Mouse (Mus musculus): ENCODE results near the gene Rnf115.

The Rnf115 gene

DNA sequence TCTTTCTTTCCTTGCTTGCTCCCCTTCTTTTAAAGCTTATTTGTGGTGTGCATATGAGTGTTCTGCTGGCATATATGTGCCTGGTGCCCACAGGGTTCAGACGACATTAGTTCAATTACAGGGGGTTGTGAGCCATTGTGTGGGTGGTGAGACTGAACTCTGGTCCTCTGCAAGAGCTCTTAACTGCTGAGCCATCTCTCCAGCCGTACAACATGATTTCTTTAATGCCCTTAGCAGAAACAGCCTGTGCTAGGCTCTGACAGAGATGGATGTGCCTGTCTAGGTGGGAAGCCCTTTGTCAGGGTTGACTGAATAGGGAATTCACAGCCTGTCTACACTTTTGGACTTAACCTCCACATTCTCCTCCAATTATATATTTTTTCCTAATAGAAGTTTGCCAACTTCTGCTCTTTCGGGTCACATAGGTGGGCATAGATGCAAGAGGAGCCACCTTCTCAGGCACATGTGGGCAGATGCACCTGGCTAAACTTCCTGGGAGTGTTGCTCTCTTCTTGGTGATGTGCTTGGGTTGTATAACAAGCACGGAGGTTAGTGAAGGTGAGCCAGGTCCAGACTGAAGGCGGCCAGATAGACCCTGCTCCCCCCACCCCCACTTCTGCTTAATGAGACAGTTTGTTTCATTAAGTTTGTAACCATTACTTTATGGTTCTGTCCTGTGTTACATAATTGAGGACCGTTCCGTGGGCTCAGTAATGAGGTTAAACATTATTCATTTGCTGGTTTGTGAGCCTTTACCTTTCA lies 107.3 kb downstream of the Rnf115 start:
- no peak for DNase-seq (ENCODE audit: low read depth)

DNA sequence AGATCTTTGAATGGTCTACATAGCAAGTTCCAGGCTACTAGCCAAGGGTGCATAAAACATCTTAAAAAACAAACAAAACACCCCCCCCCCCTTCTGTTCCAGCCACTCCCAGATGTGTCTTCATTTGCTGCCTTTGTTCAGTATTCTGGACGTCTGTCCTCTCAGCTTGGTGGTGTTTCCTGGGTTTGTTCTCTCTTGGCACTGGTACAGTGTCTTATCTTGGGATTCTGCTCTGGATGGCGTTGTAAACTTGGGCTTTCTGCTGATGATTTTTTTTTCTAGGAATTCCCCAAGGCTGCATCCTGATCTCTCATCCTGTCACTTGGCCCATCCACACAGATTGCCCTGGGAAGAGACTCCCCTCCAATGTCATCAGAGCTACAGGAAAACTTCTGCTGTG lies 109.0 kb downstream of the Rnf115 start:
- no peak for DNase-seq (ENCODE audit: low read depth)

DNA sequence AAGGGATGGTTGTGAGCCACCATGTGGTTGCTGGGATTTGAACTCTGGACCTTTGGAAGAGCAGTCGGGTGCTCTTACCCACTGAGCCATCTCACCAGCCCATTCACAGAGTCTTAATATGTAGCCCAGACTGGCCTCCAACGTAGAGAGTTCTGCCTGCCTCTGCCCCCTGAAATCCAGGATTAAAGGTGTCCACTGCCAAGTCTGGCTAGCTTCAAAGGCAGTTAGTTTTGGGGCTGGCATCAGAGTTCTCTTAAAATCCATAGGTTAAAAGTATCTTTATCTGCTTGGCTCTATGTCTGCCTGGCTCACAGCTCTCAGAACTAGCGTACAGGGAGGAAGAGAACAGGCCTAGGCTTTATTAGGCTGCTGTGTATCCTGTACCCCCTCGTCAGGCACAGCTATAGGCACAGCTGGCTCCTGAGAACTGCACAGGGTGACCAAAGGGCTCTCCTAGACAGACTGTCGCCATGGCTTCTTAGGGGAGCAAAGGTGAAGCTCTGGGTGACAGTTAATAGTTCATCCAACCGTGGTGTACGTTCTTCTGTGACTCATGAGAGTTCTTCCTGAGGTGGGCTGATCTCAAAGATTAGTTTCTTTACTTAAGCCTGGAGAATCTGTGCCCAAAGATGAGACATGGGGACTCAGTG lies 111.7 kb downstream of the Rnf115 start:
- DNase-seq (ENCODE audit: low read depth): no peak

Measured in naive thymus-derived CD4-positive, alpha-beta T cell, adult 2 months (primary cell).